Mouse (Mus musculus) induced T-regulatory cell, adult 2 months (primary cell): ENCODE data around the gene Usp11.

Experiments
- DNase-seq: peaks from one replicate; pipeline ENCODE4 v3.0.0-alpha.2; 2012; ENCODE audit warnings: low read depth

Gene Usp11

GRCm38 (mm10) chrX:20703741-20704290 lies at the start of gene Usp11:
Usp11 (plus strand) TSS chrX:20703906.
- DNase-seq = no peak

- DNase-seq = peak; percentile 7
Observed at GRCm38 (mm10) chrX:20657593-20657992, 46.1 kb upstream of the Usp11 start.

GRCm38 (mm10) chrX:20658026-20658652 lies 45.6 kb upstream of the Usp11 start, which contains the start of gene Uba1:
Uba1 (plus strand) TSS chrX:20658326.
- peak; percentile 82 for DNase-seq

- DNase-seq = peak; percentile 53
Observed at GRCm38 (mm10) chrX:20658891-20659406, 44.8 kb upstream of the Usp11 start.

GRCm38 (mm10) chrX:20662317-20662715 lies 41.4 kb upstream of the Usp11 start:
- DNase-seq = no peak

GRCm38 (mm10) chrX:20662716-20663443 lies 40.8 kb upstream of the Usp11 start:
- peak; percentile 94 for DNase-seq

GRCm38 (mm10) chrX:20663444-20663790 lies 40.3 kb upstream of the Usp11 start:
- DNase-seq = peak; percentile 45

GRCm38 (mm10) chrX:20687519-20688067 lies 16.1 kb upstream of the Usp11 start, which contains the start of gene Cdk16:
Cdk16 (plus strand) TSS chrX:20687954.
- peak; percentile 93 for DNase-seq

GRCm38 (mm10) chrX:20688068-20688547 lies 15.6 kb upstream of the Usp11 start:
- peak; percentile 86 for DNase-seq

- DNase-seq = peak; percentile 68
Observed at GRCm38 (mm10) chrX:20688615-20689014, 15.1 kb upstream of the Usp11 start.

GRCm38 (mm10) chrX:20691566-20691965 lies 12.1 kb upstream of the Usp11 start:
- no peak for DNase-seq

GRCm38 (mm10) chrX:20692616-20693015 lies 11.1 kb upstream of the Usp11 start:
- DNase-seq = no peak

GRCm38 (mm10) chrX:20695842-20696241 lies 7.9 kb upstream of the Usp11 start:
- DNase-seq = no peak

- DNase-seq = peak; percentile 83
Observed at GRCm38 (mm10) chrX:20704295-20705082, 783 bp downstream of the Usp11 start.

- no peak for DNase-seq
Observed at GRCm38 (mm10) chrX:20705083-20705402, 1.3 kb downstream of the Usp11 start.

GRCm38 (mm10) chrX:20728681-20729080 lies 25.0 kb downstream of the Usp11 start:
- no peak for DNase-seq

- peak; percentile 5 for DNase-seq
Observed at GRCm38 (mm10) chrX:20730048-20730447, 26.3 kb downstream of the Usp11 start.

- no peak for DNase-seq
Observed at GRCm38 (mm10) chrX:20736479-20736878, 32.8 kb downstream of the Usp11 start.

- DNase-seq = no peak
Observed at GRCm38 (mm10) chrX:20748829-20749228, 45.1 kb downstream of the Usp11 start.

GRCm38 (mm10) chrX:20761201-20761600 lies 57.5 kb downstream of the Usp11 start:
- no peak for DNase-seq
